Mouse (Mus musculus) megakaryocyte, adult 5-6 weeks (primary cell): ENCODE measurements around the gene Kif2a. TPM values are rescaled to one million over a fixed set of nuclear protein-coding genes. Genes with fewer than 3 reads are reported as not detected.

Experiments
- ATAC-seq: 2 replicates; pipeline ENCODE4 v1.8.0; 2016; ENCODE audit warnings: mild to moderate bottlenecking, inconsistent platforms; ENCODE audit not compliant: poor library complexity, severe bottlenecking
- total RNA-seq, 2 experiments: library from RNA; stranded (forward) in 1 of 2; stranded (reverse) in 1 of 2; fragments of 153-499, 151-499 nt in 1 of 2; fragments of 221-1000, 200-1000 nt in 1 of 2; gene quantifications; 2 replicates each; pipeline versions ENCODE4 v1.2.3 to v1.2.4; 2015 to 2017

The Kif2a gene
- total RNA-seq (2015) (49.5 and 80.4 TPM in 2 replicates), total RNA-seq (2017) (20.9 and 28.7 TPM in 2 replicates)

DNA sequence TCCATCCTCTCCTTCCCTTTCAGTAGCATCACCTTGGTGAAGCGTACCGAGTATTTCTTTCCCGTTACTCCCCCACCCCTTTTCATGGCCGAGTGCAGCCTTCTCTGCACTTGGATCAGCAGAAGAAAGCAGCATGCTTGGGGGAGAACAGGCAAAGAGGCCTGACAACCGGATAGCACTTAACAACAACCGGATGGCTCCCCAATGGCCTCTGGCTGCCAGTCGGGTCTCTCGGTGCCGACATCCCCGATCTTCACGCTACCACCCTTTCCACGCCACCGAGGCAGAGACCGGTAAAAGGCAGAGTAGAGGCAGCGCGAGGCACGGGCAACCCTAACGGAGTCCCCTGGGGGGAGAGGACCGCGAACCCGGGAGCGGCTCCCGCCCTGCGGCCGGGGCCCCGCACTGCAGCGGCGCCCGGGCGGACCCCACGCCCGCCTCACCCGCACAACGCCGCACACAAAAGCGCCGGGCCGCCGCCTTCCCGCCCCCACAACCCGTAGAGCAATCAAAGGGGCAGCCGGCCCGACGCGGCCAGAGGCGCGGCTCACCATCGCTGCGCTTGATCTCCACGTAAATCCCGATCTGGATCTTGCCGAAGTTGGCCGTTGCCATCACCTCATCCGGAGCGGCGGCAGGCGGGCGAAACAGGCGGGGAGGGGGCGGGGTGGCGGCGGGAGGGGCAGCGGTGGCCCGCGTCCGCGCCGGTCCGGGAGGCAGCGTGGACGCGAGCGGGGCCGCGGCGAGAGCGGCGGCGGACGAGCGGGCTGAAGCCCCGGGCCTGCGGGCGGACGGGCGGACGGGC is at the start of gene Kif2a:
Gene Kif2a (minus strand): TSS at position 666 of the 805 bp plus-strand sequence.
- ATAC-seq, result peak; percentile 44

DNA sequence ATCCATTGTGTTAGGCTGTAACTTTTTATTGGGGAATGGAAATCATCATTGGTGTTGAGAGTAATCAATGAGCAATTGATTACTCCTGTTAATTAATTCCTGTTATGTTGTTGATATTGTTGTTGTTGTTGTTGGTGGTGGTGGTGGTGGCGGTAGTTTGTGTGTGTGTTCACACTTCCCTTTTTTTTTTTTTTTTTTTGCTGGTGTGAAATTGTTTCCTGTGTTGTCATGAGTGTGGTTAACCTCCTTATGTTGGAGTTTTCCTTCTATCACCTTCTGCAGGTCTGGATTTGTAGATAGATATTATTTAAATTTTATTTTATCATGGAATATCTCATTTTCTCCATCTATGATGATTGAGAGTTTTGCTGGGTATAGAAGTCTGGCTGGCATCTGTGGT is 47.1 kb upstream of the Kif2a start:
- ATAC-seq, result peak; percentile 82

GRCm38 (mm10) chr13:107065098-107065855 is 43.4 kb upstream of the Kif2a start:
- ATAC-seq, result no peak

DNA sequence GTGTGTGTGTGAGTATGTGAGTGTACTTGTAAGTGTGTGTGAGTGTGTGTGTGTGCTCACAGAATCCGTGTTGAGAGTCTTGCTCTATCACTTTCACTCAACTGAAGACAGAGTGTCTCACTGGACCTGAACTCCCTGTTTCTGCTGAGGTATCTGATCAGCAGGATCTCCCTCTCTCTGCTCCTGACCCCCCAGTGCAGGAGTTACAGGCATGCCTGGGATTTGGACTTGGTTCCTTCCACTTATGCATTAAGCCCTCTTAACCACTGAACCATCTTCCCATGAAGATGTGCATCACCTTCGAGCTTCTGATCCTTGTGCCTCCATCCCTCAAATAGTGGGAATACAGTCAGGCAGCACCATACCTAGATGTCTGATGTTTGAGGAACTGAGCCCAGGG is 42.3 kb upstream of the Kif2a start:
- ATAC-seq, result no peak

DNA sequence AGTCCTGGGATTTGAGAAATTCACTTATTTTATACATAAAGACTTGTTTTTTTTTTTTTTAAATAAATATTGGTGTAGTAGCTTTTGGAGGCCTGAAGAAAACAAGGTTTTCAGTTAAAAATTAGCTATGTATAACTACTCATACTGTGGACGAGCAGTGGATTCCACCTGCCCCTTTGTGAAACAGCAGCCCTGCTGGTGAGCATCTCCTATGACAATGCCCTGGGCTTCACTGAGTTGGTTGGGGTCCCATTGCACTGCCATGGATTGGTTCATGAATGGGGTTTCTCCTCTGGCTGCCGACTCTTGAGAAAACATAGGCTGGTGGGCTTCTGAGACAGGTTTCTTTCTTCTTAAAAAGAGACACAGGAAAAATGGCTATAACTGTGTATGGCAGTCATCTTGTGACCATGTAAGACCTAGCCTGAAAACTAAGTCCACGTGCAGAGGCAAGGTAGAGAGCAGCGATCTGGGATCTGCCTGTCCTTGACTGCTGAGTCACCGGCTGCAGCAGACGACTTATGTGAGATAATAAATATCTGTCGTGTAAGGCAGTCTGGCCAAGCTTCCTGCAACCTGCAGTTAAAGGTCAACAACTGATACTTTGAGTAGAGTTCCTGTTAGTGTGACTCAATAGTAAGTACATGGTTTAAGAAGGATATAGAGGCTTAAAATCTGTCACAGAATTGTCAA is 41.3 kb upstream of the Kif2a start:
- ATAC-seq, result peak; percentile 23; the same call in 1 of the 2 replicates

GRCm38 (mm10) chr13:107060098-107060497 is 38.2 kb upstream of the Kif2a start:
- no peak for ATAC-seq

GRCm38 (mm10) chr13:107059460-107059859 is 37.5 kb upstream of the Kif2a start:
- ATAC-seq, result peak; percentile 84

GRCm38 (mm10) chr13:107056318-107056717 is 34.4 kb upstream of the Kif2a start:
- peak; percentile 66 for ATAC-seq

GRCm38 (mm10) chr13:107054496-107054895 is 32.6 kb upstream of the Kif2a start:
- ATAC-seq, result no peak

GRCm38 (mm10) chr13:107051342-107051741 is 29.4 kb upstream of the Kif2a start:
- ATAC-seq, result no peak

DNA sequence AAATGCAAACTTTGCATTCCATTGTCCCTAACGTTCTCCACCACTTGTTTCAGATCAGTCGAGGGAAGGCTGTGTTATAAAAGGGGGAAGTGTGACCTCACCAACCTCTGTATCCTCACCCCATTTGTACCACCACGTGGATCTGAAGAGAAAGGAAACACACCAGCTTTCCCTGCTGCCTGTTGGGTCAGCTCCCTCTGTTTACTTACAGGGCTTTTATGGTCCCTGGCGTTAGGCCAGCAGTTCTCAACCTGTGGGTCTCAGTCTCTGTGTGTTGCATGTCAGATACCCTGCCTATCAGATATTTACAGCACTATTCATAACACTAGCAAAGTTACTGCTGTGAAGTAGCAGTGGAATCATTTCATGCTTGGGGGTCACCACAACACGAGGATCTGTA is 22.3 kb upstream of the Kif2a start:
- ATAC-seq, result peak; percentile 80

- no peak for ATAC-seq
Measured at GRCm38 (mm10) chr13:107042551-107042950, 20.6 kb upstream of the Kif2a start.

- no peak for ATAC-seq
Measured at GRCm38 (mm10) chr13:107039493-107039892, 17.6 kb upstream of the Kif2a start.

DNA sequence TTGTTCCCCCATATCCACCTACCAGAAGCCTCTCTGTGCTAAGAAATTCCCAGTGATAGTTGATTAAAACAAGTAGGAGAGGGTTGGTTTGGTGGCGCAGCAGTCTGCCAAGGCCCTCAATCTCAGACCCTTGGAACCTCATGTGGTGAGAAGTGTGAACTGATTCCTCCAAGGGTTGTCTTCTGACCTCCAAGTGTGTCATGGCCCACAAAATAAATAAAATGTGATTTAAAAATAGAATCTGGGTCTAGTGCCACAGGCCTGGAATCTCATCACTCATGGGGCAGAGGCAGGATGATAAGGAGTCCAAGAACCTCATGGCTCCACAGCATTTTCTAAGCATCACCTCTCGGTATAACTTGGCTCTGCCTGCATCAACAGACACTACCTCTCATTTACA is 16.4 kb upstream of the Kif2a start:
- ATAC-seq, result no peak

DNA sequence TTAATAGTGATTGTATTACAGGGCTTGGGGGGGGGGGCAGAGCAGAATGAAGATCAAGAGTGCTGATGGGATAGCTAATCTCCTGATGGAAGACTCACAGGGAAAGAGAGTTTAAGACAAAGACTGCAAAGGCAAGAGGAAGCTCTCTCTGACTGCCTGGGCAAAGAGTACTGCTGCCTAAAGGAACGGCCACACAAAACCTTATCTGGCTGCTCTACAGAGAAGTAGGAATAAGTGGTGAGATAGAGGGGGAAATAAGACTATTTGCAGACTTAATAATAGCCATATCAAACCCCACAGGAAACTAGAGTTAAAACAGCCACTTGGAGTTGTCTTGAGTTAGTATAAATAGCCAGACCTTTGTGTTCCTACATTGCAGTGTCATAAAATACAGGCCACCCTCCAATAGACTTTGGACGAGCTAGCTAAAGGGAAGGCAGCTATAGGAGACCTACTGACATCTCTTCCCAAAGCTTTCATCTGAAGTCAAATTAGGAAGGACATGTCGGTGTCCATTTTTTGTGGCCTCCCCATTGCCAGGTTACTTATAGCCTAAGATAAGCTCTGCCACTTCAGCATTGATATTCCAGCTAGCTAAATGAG is 13.7 kb upstream of the Kif2a start:
- 0 out of 2 replicates have a peak, but pooled peaks have one; percentile 12 for ATAC-seq

GRCm38 (mm10) chr13:107035078-107035477 is 13.2 kb upstream of the Kif2a start:
- ATAC-seq, result no peak

DNA sequence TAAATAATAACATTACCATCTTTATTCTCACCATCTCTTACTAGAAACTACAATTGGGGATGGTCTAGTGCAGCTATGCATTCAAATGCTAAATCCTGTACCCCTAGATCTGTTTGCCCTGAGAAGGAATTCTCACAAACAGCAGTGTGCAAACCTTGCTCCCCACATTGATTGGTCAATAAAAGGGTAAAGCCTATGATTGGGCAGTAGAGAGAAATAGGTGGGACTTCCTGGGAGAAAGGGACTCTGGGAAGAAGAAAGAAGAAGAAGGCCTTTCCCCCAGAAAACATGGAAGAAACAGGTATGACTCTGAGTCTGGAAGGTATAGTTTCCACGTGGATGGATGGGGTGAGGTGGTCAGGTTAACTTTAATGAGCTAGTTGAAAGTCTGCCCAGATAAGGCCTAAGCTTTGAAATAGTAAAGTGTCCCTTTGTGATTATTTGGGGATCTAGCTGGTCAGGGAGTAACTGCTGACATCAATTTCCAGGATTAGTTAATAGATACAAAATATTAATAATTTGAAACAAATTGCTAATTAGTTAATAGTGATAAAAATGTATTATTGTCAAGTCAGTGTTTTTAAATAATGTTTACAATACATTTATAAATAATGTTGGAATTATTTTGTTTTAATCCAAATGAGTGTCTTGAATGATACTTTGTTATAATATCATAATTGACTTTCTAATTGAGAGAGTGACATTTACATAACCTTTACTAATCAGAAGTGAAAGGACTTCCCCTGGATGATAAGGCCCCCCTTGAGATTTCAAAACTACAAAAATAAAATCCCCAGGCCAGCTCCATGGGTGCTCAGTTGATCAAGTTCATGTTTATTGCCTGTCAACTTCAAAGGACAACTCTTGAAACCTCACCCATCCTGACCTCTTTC is 12.3 kb upstream of the Kif2a start:
- no peak for ATAC-seq

DNA sequence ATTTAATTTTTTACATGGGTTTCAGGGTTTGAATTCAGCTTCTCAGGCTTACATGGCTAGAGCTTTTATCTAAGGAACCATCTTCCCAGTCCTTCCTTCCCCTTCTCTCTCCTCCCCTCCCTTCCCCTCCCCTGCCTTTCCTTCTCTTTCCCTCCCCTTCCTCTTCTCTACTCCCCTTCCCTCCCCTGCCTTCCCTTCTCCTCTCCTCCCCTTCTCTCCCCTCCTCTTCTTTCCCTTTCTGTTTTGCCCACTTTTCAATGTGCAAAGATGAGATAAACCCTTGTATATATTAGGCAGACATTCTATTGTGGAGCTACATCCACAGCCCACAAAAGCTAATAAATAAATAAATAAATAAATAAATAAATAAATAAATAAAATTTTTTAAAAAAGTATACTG is 9.3 kb upstream of the Kif2a start:
- no peak for ATAC-seq

DNA sequence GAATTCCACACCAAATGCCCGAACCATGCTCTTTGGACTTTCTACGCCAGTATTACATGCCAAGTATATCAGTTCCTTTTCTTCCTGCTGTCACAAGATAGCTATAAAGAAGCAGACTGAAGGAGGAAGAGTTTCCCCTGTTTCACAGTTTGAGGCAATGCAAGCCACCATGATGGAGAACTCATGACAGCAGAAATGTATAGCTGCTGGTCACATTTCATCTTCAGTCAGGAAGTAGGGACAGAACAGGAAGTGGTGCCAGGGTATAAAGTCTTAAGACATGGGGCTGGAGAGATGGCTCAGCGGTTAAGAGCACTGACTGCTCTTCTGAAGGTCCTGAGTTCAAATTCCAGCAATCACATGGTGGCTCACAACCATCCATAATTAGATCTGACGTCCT is 5.3 kb upstream of the Kif2a start:
- peak; percentile 69 for ATAC-seq

DNA sequence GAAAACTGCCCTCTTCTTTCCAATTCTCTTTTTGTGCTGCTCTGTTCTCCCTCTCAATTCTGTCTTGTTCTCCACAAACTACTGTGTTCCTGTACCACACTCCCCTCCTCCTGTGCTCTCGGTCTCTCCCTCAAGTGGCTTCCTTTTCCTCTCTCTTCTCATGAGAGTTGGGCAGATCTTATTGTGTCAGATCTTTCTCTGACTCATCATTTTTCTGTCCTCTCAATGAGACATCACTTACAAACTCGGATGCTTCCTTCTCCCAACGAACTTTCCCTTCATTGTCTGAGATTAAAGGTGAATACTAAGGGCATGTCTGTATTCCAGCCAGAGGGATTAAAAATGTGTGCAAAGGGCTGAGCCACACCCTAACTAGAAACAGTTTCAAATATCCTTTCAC is 3.7 kb upstream of the Kif2a start:
- 0 out of 2 replicates have a peak, but pooled peaks have one; percentile 6 for ATAC-seq
